Mouse (Mus musculus) liver, adult (tissue): ENCODE results near the gene Olfr849.

Experiments
- GATA4 ChIP-seq: IDR thresholded peaks from 2 replicates; pipeline ENCODE4 v1.6.1; 2014; ENCODE audit warnings: mild to moderate bottlenecking, low read length; ENCODE audit not compliant: insufficient replicate concordance

The Olfr849 gene

GRCm38 (mm10) chr9:19439966-19440365 is at the start of gene Olfr849:
Gene Olfr849, plus strand, starts transcription at chr9:19440266.
- TF ChIP-seq GATA4 = no peak

- TF ChIP-seq GATA4 = no peak
These were observed 38.1 kb downstream of the Olfr849 start, which contains the start of gene Olfr850 for GRCm38 (mm10) chr9:19478148-19478547. Gene Olfr850, minus strand, starts transcription at chr9:19478248.

- TF ChIP-seq GATA4 = no peak
These were observed 52.9 kb downstream of the Olfr849 start, which contains the start of gene Olfr851 for GRCm38 (mm10) chr9:19492995-19493394. Gene Olfr851, plus strand, starts transcription at chr9:19493295.
